Mouse (Mus musculus) hindbrain, embryonic 12.5 days (tissue): ENCODE measurements around the gene 4930579F01Rik. TPM values are rescaled to one million over a fixed set of nuclear protein-coding genes. Genes with fewer than 3 reads are reported as not detected.
A peak's percentile ranks its signal among the peaks of the same experiment; 100 is the strongest.

Experiments
- ATAC-seq: fragments of 200-750 bp; cut with Nextera tagmentation; 2 replicates; pipeline ENCODE4 v1.8.0; 2017; ENCODE audit warnings: moderate TSS enrichment; ENCODE audit not compliant: low FRiP score
- H3K27ac ChIP-seq: fragments of 300-500 bp; sonication (generic); 2 replicates; pipeline ENCODE4 v1.5.1; 2016; ENCODE audit warnings: mild to moderate bottlenecking
- H3K27me3 ChIP-seq: fragments of 300-500 bp; sonication (generic); 2 replicates; pipeline ENCODE4 v1.6.1; 2016; ENCODE audit warnings: mild to moderate bottlenecking
- H3K36me3 ChIP-seq: fragments of 300-500 bp; sonication (generic); 2 replicates; pipeline ENCODE4 v1.6.1; 2016; ENCODE audit warnings: mild to moderate bottlenecking
- H3K4me1 ChIP-seq: fragments of 300-500 bp; sonication (generic); 2 replicates; pipeline ENCODE4 v1.6.1; 2016
- H3K4me2 ChIP-seq: fragments of 300-500 bp; sonication (generic); replicated peaks from 2 replicates; pipeline ENCODE4 v1.6.1; 2016; ENCODE audit warnings: mild to moderate bottlenecking
- H3K4me3 ChIP-seq: fragments of 300-500 bp; sonication (generic); 2 replicates; pipeline ENCODE4 v1.5.1; 2016; ENCODE audit warnings: mild to moderate bottlenecking
- H3K9ac ChIP-seq: fragments of 300-500 bp; sonication (generic); 2 replicates; pipeline ENCODE4 v1.6.1; 2016; ENCODE audit warnings: mild to moderate bottlenecking, moderate library complexity
- H3K9me3 ChIP-seq: fragments of 300-500 bp; sonication (generic); replicated peaks from 2 replicates; pipeline ENCODE4 v1.6.1; 2016; ENCODE audit warnings: mild to moderate bottlenecking
- WGBS: fragments of 180-500 bp; shearing (Covaris S2); methylation state at CpG from one replicate; pipeline ENCODE4 v1.1.7; 2016; 5-methylcytosine and 5-hydroxymethylcytosine counted together
- polyA plus RNA-seq: library from polyadenylated mRNA; unstranded; fragments of >200 nt; fragmentation: Nextera tagmentation; extraction: Ambion mirVana; gene quantifications from 2 replicates; pipeline ENCODE4 v1.2.1, GENCODE M21; 2016

The 4930579F01Rik gene
- polyA plus RNA-seq, 1 experiment from 2014 or later: not detected

- H3K27ac ChIP-seq: no peak overlapping the region
- no peak overlapping the region for H3K9ac ChIP-seq
- H3K36me3 ChIP-seq: no peaks in the 10 kb centered on the region
- no peak for ATAC-seq
- WGBS: 86% methylated on average over 2 of the region's 2 CpGs
- no peaks in the 10 kb centered on the region for H3K27me3 ChIP-seq
- no peaks in the 10 kb centered on the region for H3K9me3 ChIP-seq
- H3K4me3 ChIP-seq: no peak overlapping the region
- peaks cover 9% of the 10 kb centered on the region; the same call in 1 of the 2 replicates for H3K4me1 ChIP-seq
- no peak overlapping the region for H3K4me2 ChIP-seq
Measured at GRCm38 (mm10) chr3:138182019-138182418, 11.6 kb downstream of the 4930579F01Rik start.

- H3K27ac ChIP-seq: no peak overlapping the region
- no peak overlapping the region for H3K9ac ChIP-seq
- no peak overlapping the region for H3K4me3 ChIP-seq
- no peaks in the 10 kb centered on the region for H3K4me1 ChIP-seq
- H3K27me3 ChIP-seq: no peaks in the 10 kb centered on the region
- H3K9me3 ChIP-seq: no peaks in the 10 kb centered on the region
- H3K36me3 ChIP-seq: no peaks in the 10 kb centered on the region
- 91% methylated on average over 6 of the region's 6 CpGs for WGBS
- no peak for ATAC-seq
- H3K4me2 ChIP-seq: no peak overlapping the region
Measured at GRCm38 (mm10) chr3:138175551-138175950, 18.1 kb downstream of the 4930579F01Rik start.

GRCm38 (mm10) chr3:138173291-138173690 lies 20.3 kb downstream of the 4930579F01Rik start:
- ATAC-seq: no peak
- Histone ChIP-seq H3K9me3 (no peaks in the 10 kb centered on the region), H3K4me1 (no peaks in the 10 kb centered on the region), H3K9ac (no peak overlapping the region), H3K27ac (no peak overlapping the region), H3K27me3 (no peaks in the 10 kb centered on the region), H3K4me2 (no peak overlapping the region), H3K36me3 (no peaks in the 10 kb centered on the region), H3K4me3 (no peak overlapping the region)
- WGBS: 81% methylated on average over 10 of the region's 10 CpGs

GRCm38 (mm10) chr3:138162553-138163183 lies 31.0 kb downstream of the 4930579F01Rik start:
- Histone ChIP-seq H3K36me3 (no peaks in the 10 kb centered on the region), H3K4me2 (no peak overlapping the region), H3K9me3 (no peaks in the 10 kb centered on the region), H3K27ac (no peak overlapping the region), H3K4me1 (no peaks in the 10 kb centered on the region), H3K27me3 (no peaks in the 10 kb centered on the region), H3K9ac (no peak overlapping the region), H3K4me3 (no peak overlapping the region)
- no peak for ATAC-seq
- 47% methylated on average over 4 of the region's 4 CpGs for WGBS

- Histone ChIP-seq H3K4me3 (no peak overlapping the region), H3K4me2 (no peak overlapping the region), H3K9me3 (no peaks in the 10 kb centered on the region), H3K9ac (no peak overlapping the region), H3K27ac (no peak overlapping the region), H3K27me3 (no peaks in the 10 kb centered on the region), H3K4me1 (no peaks in the 10 kb centered on the region), H3K36me3 (peaks cover 1% of the 10 kb centered on the region)
- ATAC-seq: no peak
- WGBS: 83% methylated on average over 10 of the region's 10 CpGs
Measured at GRCm38 (mm10) chr3:138161623-138162022, 32.0 kb downstream of the 4930579F01Rik start.

GRCm38 (mm10) chr3:138156651-138157050 lies 37.0 kb downstream of the 4930579F01Rik start:
- Histone ChIP-seq H3K9ac (no peak overlapping the region), H3K36me3 (peaks cover 12% of the 10 kb centered on the region), H3K4me1 (no peaks in the 10 kb centered on the region), H3K9me3 (no peaks in the 10 kb centered on the region), H3K27me3 (no peaks in the 10 kb centered on the region), H3K4me2 (no peak overlapping the region), H3K4me3 (no peak overlapping the region), H3K27ac (no peak overlapping the region)
- no peak for ATAC-seq
- WGBS: 86% methylated on average over 10 of the region's 10 CpGs

GRCm38 (mm10) chr3:138155062-138155461 lies 38.6 kb downstream of the 4930579F01Rik start:
- Histone ChIP-seq H3K27me3 (no peaks in the 10 kb centered on the region), H3K9me3 (no peaks in the 10 kb centered on the region), H3K36me3 (peaks cover 12% of the 10 kb centered on the region), H3K9ac (no peak overlapping the region), H3K27ac (no peak overlapping the region), H3K4me2 (no peak overlapping the region), H3K4me3 (no peak overlapping the region), H3K4me1 (no peaks in the 10 kb centered on the region)
- no peak for ATAC-seq
- WGBS: 93% methylated on average over 4 of the region's 4 CpGs

- WGBS: 88% methylated on average over 2 of the region's 2 CpGs
- H3K4me1 ChIP-seq: no peaks in the 10 kb centered on the region
- no peak overlapping the region for H3K9ac ChIP-seq
- no peaks in the 10 kb centered on the region for H3K27me3 ChIP-seq
- no peaks in the 10 kb centered on the region for H3K9me3 ChIP-seq
- peaks cover 10% of the 10 kb centered on the region; the same call in 1 of the 2 replicates for H3K36me3 ChIP-seq
- no peak overlapping the region for H3K27ac ChIP-seq
- ATAC-seq: no peak
- H3K4me3 ChIP-seq: no peak overlapping the region
- H3K4me2 ChIP-seq: no peak overlapping the region
Measured at GRCm38 (mm10) chr3:138148811-138149210, 44.8 kb downstream of the 4930579F01Rik start.

GRCm38 (mm10) chr3:138144642-138145171 lies 48.9 kb downstream of the 4930579F01Rik start, which contains the start of gene Mttp:
Gene Mttp, minus strand, starts transcription at chr3:138144968.
- 0 out of 2 replicates have a peak, but pooled peaks cover 3% of the 10 kb centered on the region for H3K36me3 ChIP-seq
- H3K27ac ChIP-seq: peak within 1 kb of the TSS; percentile 97
- peaks cover 4% of the 10 kb centered on the region; the same call in 1 of the 2 replicates for H3K4me1 ChIP-seq
- 4% methylated on average over 8 of the region's 8 CpGs for WGBS
- H3K27me3 ChIP-seq: no peaks in the 10 kb centered on the region
- peak within 1 kb of the TSS; percentile 63 for H3K4me3 ChIP-seq
- H3K9ac ChIP-seq: peak within 1 kb of the TSS; percentile 68
- peak within 1 kb of the TSS; percentile 62 for H3K4me2 ChIP-seq
- ATAC-seq: 0 out of 2 replicates have a peak, but pooled peaks have one; percentile 26
- H3K9me3 ChIP-seq: no peaks in the 10 kb centered on the region

- ATAC-seq: no peak
- WGBS: under 1% methylated on average over 18 of the region's 18 CpGs
Measured at GRCm38 (mm10) chr3:138144060-138144641, 49.5 kb downstream of the 4930579F01Rik start.

GRCm38 (mm10) chr3:138143315-138144059 lies 50.1 kb downstream of the 4930579F01Rik start, which contains the start of gene Trmt10a:
Gene Trmt10a, plus strand, starts transcription at chr3:138143448.
- Histone ChIP-seq H3K9ac (peak within 1 kb of the TSS; percentile 68), H3K4me2 (peak within 1 kb of the TSS; percentile 62), H3K4me1 (peaks cover 4% of the 10 kb centered on the region; the same call in 1 of the 2 replicates), H3K36me3 (no peaks in the 10 kb centered on the region), H3K27me3 (no peaks in the 10 kb centered on the region), H3K9me3 (no peaks in the 10 kb centered on the region), H3K27ac (peak within 1 kb of the TSS; percentile 97), H3K4me3 (peak within 1 kb of the TSS; percentile 63)
- under 1% methylated on average over 70 of the region's 70 CpGs for WGBS
- peak; percentile 99 for ATAC-seq

More at GRCm38 (mm10) chr3:138144060-138144641, 49.5 kb downstream of the 4930579F01Rik start:
- H3K4me2 ChIP-seq: peak overlapping the region; percentile 62
- 0 out of 2 replicates have a peak, but pooled peaks cover 3% of the 10 kb centered on the region for H3K36me3 ChIP-seq
- peak overlapping the region; percentile 63 for H3K4me3 ChIP-seq
- H3K4me1 ChIP-seq: peaks cover 4% of the 10 kb centered on the region; the same call in 1 of the 2 replicates
- no peaks in the 10 kb centered on the region for H3K27me3 ChIP-seq
- peak overlapping the region; percentile 68 for H3K9ac ChIP-seq
- H3K27ac ChIP-seq: peak overlapping the region; percentile 97
- no peaks in the 10 kb centered on the region for H3K9me3 ChIP-seq
